Mouse (Mus musculus) brown adipose tissue, adult 24 weeks (tissue): ENCODE measurements around the gene Dennd4b. TPM values are rescaled to one million over a fixed set of nuclear protein-coding genes. Genes with fewer than 3 reads are reported as not detected.
"Not testable (repeated sequence)": the region's sequence is repeated elsewhere in the genome, so short reads cannot be mapped to it uniquely, and the experiment has no call there.

ENCODE experiments used
- H3K27ac ChIP-seq: fragments of 200-500 bp; replicated peaks from 2 replicates; pipeline ENCODE4 v1.5.1; 2012; ENCODE audit warnings: low read depth, mild to moderate bottlenecking, low read length
- H3K4me1 ChIP-seq: fragments of 200-500 bp; 2 replicates; pipeline ENCODE4 v1.6.1; 2012; ENCODE audit warnings: low read length, mixed read lengths; ENCODE audit not compliant: control insufficient read depth, insufficient read depth, insufficient read length
- H3K4me3 ChIP-seq: fragments of 200-500 bp; 2 replicates; pipeline ENCODE4 v1.5.1; 2012; ENCODE audit warnings: low read depth, mild to moderate bottlenecking, low read length, moderate library complexity; ENCODE audit not compliant: insufficient read depth
- polyA plus RNA-seq: library from polyadenylated mRNA; stranded (reverse); fragments of >200 nt; gene quantifications from 2 replicates; pipeline ENCODE4 v1.2.4, GENCODE M21; 2012; ENCODE audit not compliant: missing spikeins, insufficient read depth, insufficient read length

The Dennd4b gene
- polyA plus RNA-seq, 1 experiment = 2.2 TPM

GRCm38 (mm10) chr3:90280708-90281107, 15.7 kb downstream of the Dennd4b start:
- no peak overlapping the region for H3K27ac ChIP-seq
- H3K4me1 ChIP-seq = no peaks in the 10 kb centered on the region
- H3K4me3 ChIP-seq = no peak overlapping the region

- no peak overlapping the region for H3K4me3 ChIP-seq
Measured at GRCm38 (mm10) chr3:90284150-90284549, 19.2 kb downstream of the Dennd4b start.

GRCm38 (mm10) chr3:90289403-90289802, 24.4 kb downstream of the Dennd4b start:
- H3K27ac ChIP-seq, H3K4me1 ChIP-seq, H3K4me3 ChIP-seq: not testable (repeated sequence)

More at GRCm38 (mm10) chr3:90284150-90284549, 19.2 kb downstream of the Dennd4b start:
- H3K27ac ChIP-seq = no peak overlapping the region
- H3K4me1 ChIP-seq = no peaks in the 10 kb centered on the region

GRCm38 (mm10) chr3:90290602-90291001, 25.6 kb downstream of the Dennd4b start:
- Histone ChIP-seq H3K4me3 (no peak overlapping the region), H3K4me1 (peaks cover 3% of the 10 kb centered on the region; the same call in 1 of the 2 replicates), H3K27ac (no peak overlapping the region)

- Histone ChIP-seq H3K4me1 (peaks cover 3% of the 10 kb centered on the region; the same call in 1 of the 2 replicates), H3K4me3 (peak overlapping the region; percentile 83), H3K27ac (peak overlapping the region; percentile 92)
Measured at GRCm38 (mm10) chr3:90291982-90292344, 27.0 kb downstream of the Dennd4b start.

GRCm38 (mm10) chr3:90292345-90293275, 27.6 kb downstream of the Dennd4b start, which contains the start of gene Gatad2b:
Gene Gatad2b, plus strand, starts transcription at chr3:90293178.
- peaks cover 3% of the 10 kb centered on the region; the same call in 1 of the 2 replicates for H3K4me1 ChIP-seq
- peak within 1 kb of the TSS; percentile 83 for H3K4me3 ChIP-seq
- peak within 1 kb of the TSS; percentile 92 for H3K27ac ChIP-seq

GRCm38 (mm10) chr3:90293352-90294063, 28.5 kb downstream of the Dennd4b start:
- Histone ChIP-seq H3K4me1 (peaks cover 3% of the 10 kb centered on the region; the same call in 1 of the 2 replicates), H3K4me3 (peak overlapping the region; percentile 72), H3K27ac (peak overlapping the region; percentile 40; the same call in 1 of the 2 replicates)

- H3K4me3 ChIP-seq = peak overlapping the region; percentile 72
- H3K27ac ChIP-seq = peak overlapping the region; percentile 40; the same call in 1 of the 2 replicates
- H3K4me1 ChIP-seq = peaks cover 3% of the 10 kb centered on the region; the same call in 1 of the 2 replicates
Measured at GRCm38 (mm10) chr3:90294064-90294440, 29.1 kb downstream of the Dennd4b start.

- Histone ChIP-seq H3K27ac (no peak overlapping the region), H3K4me1 (peaks cover 3% of the 10 kb centered on the region; the same call in 1 of the 2 replicates), H3K4me3 (peak overlapping the region; percentile 72; the same call in 1 of the 2 replicates)
Measured at GRCm38 (mm10) chr3:90294651-90295050, 29.7 kb downstream of the Dennd4b start.

- peaks cover 2% of the 10 kb centered on the region; the same call in 1 of the 2 replicates for H3K4me1 ChIP-seq
- no peak overlapping the region for H3K4me3 ChIP-seq
- H3K27ac ChIP-seq = no peak overlapping the region
Measured at GRCm38 (mm10) chr3:90305801-90306200, 40.8 kb downstream of the Dennd4b start.

GRCm38 (mm10) chr3:90309589-90309988, 44.6 kb downstream of the Dennd4b start:
- no peak overlapping the region for H3K27ac ChIP-seq
- peaks cover 2% of the 10 kb centered on the region; the same call in 1 of the 2 replicates for H3K4me1 ChIP-seq
- H3K4me3 ChIP-seq = no peak overlapping the region

GRCm38 (mm10) chr3:90313367-90313766, 48.4 kb downstream of the Dennd4b start:
- H3K4me1 ChIP-seq = peaks cover 2% of the 10 kb centered on the region; the same call in 1 of the 2 replicates
- H3K4me3 ChIP-seq = no peak overlapping the region
- H3K27ac ChIP-seq = no peak overlapping the region

- Histone ChIP-seq H3K4me1 (peaks cover under 1% of the 10 kb centered on the region; the same call in 1 of the 2 replicates), H3K27ac (no peak overlapping the region), H3K4me3 (no peak overlapping the region)
Measured at GRCm38 (mm10) chr3:90314241-90314640, 49.3 kb downstream of the Dennd4b start.

- Histone ChIP-seq H3K27ac (no peak overlapping the region), H3K4me1 (peaks cover 5% of the 10 kb centered on the region), H3K4me3 (no peak overlapping the region)
Measured at GRCm38 (mm10) chr3:90322289-90322688, 57.3 kb downstream of the Dennd4b start.

- no peak overlapping the region for H3K4me3 ChIP-seq
- no peak overlapping the region for H3K27ac ChIP-seq
- peaks cover 5% of the 10 kb centered on the region for H3K4me1 ChIP-seq
Measured at GRCm38 (mm10) chr3:90323119-90323518, 58.1 kb downstream of the Dennd4b start.
